Mouse (Mus musculus): Measurements from ENCODE around the gene Pmfbp1.

GRCm38 (mm10) chr8:109467516-109467915, 26.3 kb upstream of the Pmfbp1 start:
- TF ChIP-seq CTCF (IDR thresholded peaks at IDR 0.05; ENCODE audit: extremely low read depth, insufficient read depth, low read length) = peak; percentile 71
- TF ChIP-seq POLR2A (IDR thresholded peaks at IDR 0.05; ENCODE audit: extremely low read depth, insufficient read depth, low read length) = no peak

All from cortical plate, adult 2 months (tissue).